Mouse (Mus musculus) kidney, postnatal 0 days (tissue): ENCODE data around the gene Gm17428. TPM values are rescaled to one million over a fixed set of nuclear protein-coding genes. Genes with fewer than 3 reads are reported as not detected.
A peak's percentile ranks its signal among the peaks of the same experiment; 100 is the strongest.

Source experiments
- ATAC-seq: fragments of 200-750 bp; cut with Nextera tagmentation; replicated peaks from 2 replicates; pipeline ENCODE4 v1.8.0; 2017; ENCODE audit warnings: low read depth, moderate number of reproducible peaks, moderate TSS enrichment, moderate library complexity; ENCODE audit not compliant: low FRiP score
- DNase-seq: peaks from one replicate; pipeline ENCODE4 v3.0.0-alpha.2; 2016; ENCODE audit warnings: low spot score
- H3K27ac ChIP-seq: fragments of 300-500 bp; sonication (generic); 2 replicates; pipeline ENCODE4 v1.5.1; 2014; ENCODE audit warnings: mild to moderate bottlenecking
- H3K27me3 ChIP-seq: fragments of 300-500 bp; sonication (generic); 2 replicates; pipeline ENCODE4 v1.6.1; 2014; ENCODE audit warnings: low read length, mixed read lengths; ENCODE audit not compliant: insufficient read depth
- H3K36me3 ChIP-seq: fragments of 300-500 bp; sonication (generic); 2 replicates; pipeline ENCODE4 v1.6.1; 2014; ENCODE audit warnings: low read length, mixed read lengths; ENCODE audit not compliant: insufficient read depth
- H3K4me1 ChIP-seq: fragments of 300-500 bp; sonication (generic); replicated peaks from 2 replicates; pipeline ENCODE4 v1.6.1; 2014; ENCODE audit warnings: antibody characterized with exemption, low read length, mixed read lengths; ENCODE audit not compliant: insufficient read depth
- H3K4me2 ChIP-seq: fragments of 300-500 bp; sonication (generic); 2 replicates; pipeline ENCODE4 v1.6.1; 2014; ENCODE audit warnings: mild to moderate bottlenecking, low read length, moderate library complexity, mixed read lengths
- H3K4me3 ChIP-seq: fragments of 300-500 bp; sonication (generic); replicated peaks from 2 replicates; pipeline ENCODE4 v1.5.1; 2014; ENCODE audit warnings: low read depth, low read length
- H3K9ac ChIP-seq: fragments of 300-500 bp; sonication (generic); 2 replicates; pipeline ENCODE4 v1.6.1; 2014; ENCODE audit warnings: low read depth, low read length
- H3K9me3 ChIP-seq: fragments of 300-500 bp; sonication (generic); replicated peaks from 2 replicates; pipeline ENCODE4 v1.6.1; 2016; ENCODE audit warnings: low read length, inconsistent platforms, mixed read lengths
- CTCF ChIP-seq: IDR thresholded peaks from 2 replicates; pipeline ENCODE4 v1.5.1; 2016; ENCODE audit warnings: antibody characterized with exemption, low read depth, mild to moderate bottlenecking, moderate library complexity
- WGBS: fragments of 180-500 bp; shearing (Covaris S2); extraction: QIAGEN DNeasy Blood & Tissue Kit; methylation state at CpG from one replicate; pipeline ENCODE4 v1.1.7; 2014; 5-methylcytosine and 5-hydroxymethylcytosine counted together
- polyA plus RNA-seq: library from polyadenylated mRNA; unstranded; fragments of >200 nt; fragmentation: Nextera tagmentation; extraction: Ambion mirVana; gene quantifications from 2 replicates; pipeline ENCODE4 v1.2.1, GENCODE M21; 2015

Gene Gm17428
- polyA plus RNA-seq, 1 experiment from 2014 or later = not detected

GRCm38 (mm10) chr14:55014591-55014990 is 37.9 kb downstream of the Gm17428 start:
- peak overlapping the region; percentile 40 for H3K4me3 ChIP-seq

GRCm38 (mm10) chr14:55014991-55015766 is 38.4 kb downstream of the Gm17428 start, which contains the start of gene Ngdn:
Ngdn (plus strand) TSS chr14:55015454.
- DNase-seq (peak; percentile 100), ATAC-seq (peak; percentile 93)
- WGBS = under 1% methylated on average over 36 of the region's 36 CpGs
- peak; percentile 96 for TF ChIP-seq CTCF
- no peaks in the 10 kb centered on the region for H3K9me3 ChIP-seq
- H3K4me2 ChIP-seq = peak within 1 kb of the TSS; percentile 73
- peak within 1 kb of the TSS; percentile 67 for H3K4me3 ChIP-seq
- peak within 1 kb of the TSS; percentile 90 for H3K27ac ChIP-seq
- no peaks in the 10 kb centered on the region for H3K4me1 ChIP-seq
- peak within 1 kb of the TSS; percentile 67 for H3K9ac ChIP-seq
- H3K27me3 ChIP-seq = no peaks in the 10 kb centered on the region
- H3K36me3 ChIP-seq = 0 out of 2 replicates have a peak, but pooled peaks cover 13% of the 10 kb centered on the region

More at GRCm38 (mm10) chr14:55014591-55014990, 37.9 kb downstream of the Gm17428 start:
- H3K4me2 ChIP-seq = peak overlapping the region; percentile 66
- H3K9me3 ChIP-seq = no peaks in the 10 kb centered on the region
- ATAC-seq = peak; percentile 14; the same call in 1 of the 2 replicates
- H3K27me3 ChIP-seq = no peaks in the 10 kb centered on the region
- WGBS = under 1% methylated on average over 27 of the region's 27 CpGs
- H3K27ac ChIP-seq = peak overlapping the region; percentile 90
- H3K9ac ChIP-seq = peak overlapping the region; percentile 59
- no peak for TF ChIP-seq CTCF
- 0 out of 2 replicates have a peak, but pooled peaks cover 11% of the 10 kb centered on the region for H3K36me3 ChIP-seq
- peak; percentile 79 for DNase-seq
- H3K4me1 ChIP-seq = no peaks in the 10 kb centered on the region

- no peaks in the 10 kb centered on the region for H3K27me3 ChIP-seq
- peak overlapping the region; percentile 73 for H3K4me2 ChIP-seq
- no peaks in the 10 kb centered on the region for H3K4me1 ChIP-seq
- H3K9ac ChIP-seq = peak overlapping the region; percentile 67
- peaks cover 18% of the 10 kb centered on the region; the same call in 1 of the 2 replicates for H3K36me3 ChIP-seq
- H3K27ac ChIP-seq = peak overlapping the region; percentile 87
- H3K9me3 ChIP-seq = no peaks in the 10 kb centered on the region
- TF ChIP-seq CTCF = no peak
- DNase-seq (no peak), ATAC-seq (no peak; the same call in 1 of the 2 replicates)
- H3K4me3 ChIP-seq = peak overlapping the region; percentile 67
- under 1% methylated on average over 17 of the region's 17 CpGs for WGBS
These were observed 39.0 kb downstream of the Gm17428 start for GRCm38 (mm10) chr14:55015767-55016111.

GRCm38 (mm10) chr14:55016876-55017275 is 40.1 kb downstream of the Gm17428 start:
- DNase-seq (no peak), ATAC-seq (no peak)
- TF ChIP-seq CTCF = no peak
- WGBS = 93% methylated on average over 16 of the region's 16 CpGs
- H3K36me3 ChIP-seq = peaks cover 29% of the 10 kb centered on the region
- no peaks in the 10 kb centered on the region for H3K4me1 ChIP-seq
- H3K27ac ChIP-seq = no peak overlapping the region
- H3K27me3 ChIP-seq = no peaks in the 10 kb centered on the region
- H3K9me3 ChIP-seq = no peaks in the 10 kb centered on the region
- H3K9ac ChIP-seq = no peak overlapping the region
- no peak overlapping the region for H3K4me3 ChIP-seq
- H3K4me2 ChIP-seq = no peak overlapping the region

- WGBS = 83% methylated on average over 9 of the region's 9 CpGs
- no peak for ATAC-seq
- peaks cover 47% of the 10 kb centered on the region for H3K36me3 ChIP-seq
These were observed 43.7 kb downstream of the Gm17428 start for GRCm38 (mm10) chr14:55020394-55020793.

GRCm38 (mm10) chr14:55023011-55023410 is 46.3 kb downstream of the Gm17428 start:
- 91% methylated on average over 15 of the region's 15 CpGs for WGBS
- ATAC-seq = no peak
- no peak overlapping the region for H3K4me2 ChIP-seq
- peaks cover 37% of the 10 kb centered on the region for H3K36me3 ChIP-seq
- no peaks in the 10 kb centered on the region for H3K4me1 ChIP-seq
- no peaks in the 10 kb centered on the region for H3K27me3 ChIP-seq
- no peak overlapping the region for H3K9ac ChIP-seq
- DNase-seq = no peak
- no peak overlapping the region for H3K27ac ChIP-seq
- H3K9me3 ChIP-seq = no peaks in the 10 kb centered on the region
- no peak overlapping the region for H3K4me3 ChIP-seq
- no peak for TF ChIP-seq CTCF

More at GRCm38 (mm10) chr14:55020394-55020793, 43.7 kb downstream of the Gm17428 start:
- Histone ChIP-seq H3K9me3 (no peaks in the 10 kb centered on the region), H3K27ac (no peak overlapping the region), H3K4me1 (no peaks in the 10 kb centered on the region), H3K4me3 (no peak overlapping the region), H3K27me3 (no peaks in the 10 kb centered on the region), H3K4me2 (no peak overlapping the region), H3K9ac (no peak overlapping the region)
- no peak for TF ChIP-seq CTCF
- no peak for DNase-seq
